In genomic region chr19:43462141-43462540, GRCm38 (mm10) we compare ENCODE assay signal across 32 mouse cellular contexts. TPM values are rescaled to one million over a fixed set of nuclear protein-coding genes. Genes with fewer than 3 reads are reported as not detected.
"Had no signal": no experiment of that assay in that cellular context is flagged by ENCODE, and none has a peak within 500 bp of the region (broad histone marks: within the 10 kb centered on the region; RNA-seq: fewer than 3 reads in every experiment).

No protein-coding gene starts in this region.

- H3K9me3 ChIP-seq: limb, embryonic 10.5 days; limb, embryonic 12.5 days; limb, embryonic 13.5 days; limb, embryonic 15.5 days; liver, embryonic 13.5 days; liver, embryonic 15.5 days; lung, embryonic 15.5 days; midbrain, embryonic 10.5 days; midbrain, embryonic 12.5 days; midbrain, embryonic 13.5 days; midbrain, embryonic 15.5 days; neural tube, embryonic 12.5 days had no signal

- ATAC-seq: liver, postnatal 0 days; lung, postnatal 0 days; midbrain, embryonic 13.5 days; midbrain, embryonic 15.5 days; midbrain, embryonic 16.5 days had no signal

- H3K9ac ChIP-seq: limb, embryonic 12.5 days; limb, embryonic 13.5 days; limb, embryonic 15.5 days; liver, embryonic 13.5 days; liver, embryonic 14.5 days; liver, embryonic 15.5 days; liver, postnatal 0 days; lung, embryonic 14.5 days; lung, embryonic 15.5 days; midbrain, embryonic 12.5 days; midbrain, embryonic 13.5 days; midbrain, embryonic 15.5 days; neural tube, embryonic 12.5 days had no signal

- H3K36me3 ChIP-seq: limb, embryonic 10.5 days; limb, embryonic 12.5 days; limb, embryonic 13.5 days; limb, embryonic 15.5 days; liver, embryonic 13.5 days; liver, embryonic 15.5 days; lung, embryonic 15.5 days; midbrain, embryonic 10.5 days; midbrain, embryonic 12.5 days; midbrain, embryonic 13.5 days; midbrain, embryonic 15.5 days; neural tube, embryonic 12.5 days had no signal

- H3K27ac ChIP-seq: left cerebral cortex, adult 2 months; limb, embryonic 10.5 days; limb, embryonic 12.5 days; limb, embryonic 13.5 days; limb, embryonic 15.5 days; liver, embryonic 13.5 days; liver, embryonic 14.5 days; liver, embryonic 15.5 days; lung, embryonic 15.5 days; macrophage; midbrain, embryonic 10.5 days; midbrain, embryonic 12.5 days; midbrain, embryonic 13.5 days; midbrain, embryonic 15.5 days; neural tube, embryonic 12.5 days had no signal

- H3K27me3 ChIP-seq: limb, embryonic 12.5 days; limb, embryonic 13.5 days; limb, embryonic 15.5 days; liver, embryonic 13.5 days; liver, embryonic 15.5 days; lung, embryonic 15.5 days; midbrain, embryonic 12.5 days; midbrain, embryonic 13.5 days; midbrain, embryonic 15.5 days; neural tube, embryonic 12.5 days had no signal

- H3K4me2 ChIP-seq: limb, embryonic 12.5 days; limb, embryonic 13.5 days; limb, embryonic 15.5 days; liver, embryonic 11.5 days; liver, embryonic 13.5 days; liver, embryonic 15.5 days; lung, embryonic 14.5 days; lung, embryonic 15.5 days; midbrain, embryonic 12.5 days; midbrain, embryonic 13.5 days; midbrain, embryonic 15.5 days; neural tube, embryonic 12.5 days had no signal

- H3K4me3 ChIP-seq: left cerebral cortex, adult 2 months; limb, embryonic 10.5 days; limb, embryonic 12.5 days; limb, embryonic 13.5 days; limb, embryonic 15.5 days; liver, embryonic 13.5 days; liver, embryonic 15.5 days; lung, embryonic 15.5 days; megakaryocyte, embryonic 14.5 days; midbrain, embryonic 10.5 days; midbrain, embryonic 12.5 days; midbrain, embryonic 13.5 days; midbrain, embryonic 15.5 days; myocyte; neural tube, embryonic 12.5 days had no signal

- H3K4me1 ChIP-seq: limb, embryonic 10.5 days; limb, embryonic 12.5 days; limb, embryonic 13.5 days; limb, embryonic 15.5 days; liver, embryonic 13.5 days; liver, embryonic 15.5 days; lung, embryonic 15.5 days; megakaryocyte, embryonic 14.5 days; midbrain, embryonic 10.5 days; midbrain, embryonic 12.5 days; midbrain, embryonic 13.5 days; midbrain, embryonic 15.5 days; neural tube, embryonic 12.5 days had no signal

- DNase-seq: left cerebral cortex, postnatal 4 days; liver; liver, embryonic 13.5 days; liver, postnatal 0 days; lung, adult 18-20 months; lung, adult 2 months; lung, embryonic 14.5 days; lung, postnatal 10 days; lung, postnatal 14 days; lung, postnatal 36 days; lung, postnatal 4 days; midbrain, embryonic 14.5 days had no signal

RNA-seq across cellular contexts. Expression of gene Cnnm1, which starts 21.9 kb away (rescaled TPM):
- total RNA-seq: monocyte, adult 5-6 weeks had no signal
- polyA plus RNA-seq: macrophage, myocyte had no signal
